Mouse (Mus musculus) hindbrain, embryonic 12.5 days (tissue): ENCODE measurements around the gene Creb3l1. TPM values are rescaled to one million over a fixed set of nuclear protein-coding genes. Genes with fewer than 3 reads are reported as not detected.

Experiments used
- ATAC-seq: fragments of 200-750 bp; cut with Nextera tagmentation; 2 replicates; pipeline ENCODE4 v1.8.0; 2017; ENCODE audit warnings: moderate TSS enrichment; ENCODE audit not compliant: low FRiP score
- H3K27ac ChIP-seq: fragments of 300-500 bp; sonication (generic); 2 replicates; pipeline ENCODE4 v1.5.1; 2016; ENCODE audit warnings: mild to moderate bottlenecking
- H3K27me3 ChIP-seq: fragments of 300-500 bp; sonication (generic); 2 replicates; pipeline ENCODE4 v1.6.1; 2016; ENCODE audit warnings: mild to moderate bottlenecking
- H3K36me3 ChIP-seq: fragments of 300-500 bp; sonication (generic); 2 replicates; pipeline ENCODE4 v1.6.1; 2016; ENCODE audit warnings: mild to moderate bottlenecking
- H3K4me1 ChIP-seq: fragments of 300-500 bp; sonication (generic); 2 replicates; pipeline ENCODE4 v1.6.1; 2016
- H3K4me2 ChIP-seq: fragments of 300-500 bp; sonication (generic); replicated peaks from 2 replicates; pipeline ENCODE4 v1.6.1; 2016; ENCODE audit warnings: mild to moderate bottlenecking
- H3K4me3 ChIP-seq: fragments of 300-500 bp; sonication (generic); 2 replicates; pipeline ENCODE4 v1.5.1; 2016; ENCODE audit warnings: mild to moderate bottlenecking
- H3K9ac ChIP-seq: fragments of 300-500 bp; sonication (generic); 2 replicates; pipeline ENCODE4 v1.6.1; 2016; ENCODE audit warnings: mild to moderate bottlenecking, moderate library complexity
- H3K9me3 ChIP-seq: fragments of 300-500 bp; sonication (generic); replicated peaks from 2 replicates; pipeline ENCODE4 v1.6.1; 2016; ENCODE audit warnings: mild to moderate bottlenecking
- WGBS: fragments of 180-500 bp; shearing (Covaris S2); methylation state at CpG from one replicate; pipeline ENCODE4 v1.1.7; 2016; 5-methylcytosine and 5-hydroxymethylcytosine counted together
- polyA plus RNA-seq: library from polyadenylated mRNA; unstranded; fragments of >200 nt; fragmentation: Nextera tagmentation; extraction: Ambion mirVana; gene quantifications from 2 replicates; pipeline ENCODE4 v1.2.1, GENCODE M21; 2016

Gene Creb3l1
- polyA plus RNA-seq, 1 experiment from 2014 or later, result 2.1 TPM

- no peaks in the 10 kb centered on the region for H3K9me3 ChIP-seq
- peaks cover 10% of the 10 kb centered on the region for H3K27me3 ChIP-seq
- 82% methylated on average over 12 of the region's 12 CpGs for WGBS
- H3K27ac ChIP-seq, result no peak overlapping the region
- no peak overlapping the region for H3K9ac ChIP-seq
- H3K4me2 ChIP-seq, result no peak overlapping the region
- no peak overlapping the region for H3K4me3 ChIP-seq
- peaks cover 27% of the 10 kb centered on the region for H3K4me1 ChIP-seq
- H3K36me3 ChIP-seq, result no peaks in the 10 kb centered on the region
- no peak for ATAC-seq
These were observed 12.6 kb downstream of the Creb3l1 start for GRCm38 (mm10) chr2:92011424-92012353.

- peaks cover 29% of the 10 kb centered on the region for H3K4me1 ChIP-seq
- peaks cover 14% of the 10 kb centered on the region for H3K27me3 ChIP-seq
- H3K9ac ChIP-seq, result peak overlapping the region; percentile 71
- peak; percentile 48 for ATAC-seq
- H3K4me3 ChIP-seq, result peak overlapping the region; percentile 55
- H3K36me3 ChIP-seq, result no peaks in the 10 kb centered on the region
- WGBS, result 3% methylated on average over 20 of the region's 20 CpGs
- H3K4me2 ChIP-seq, result peak overlapping the region; percentile 92
- peak overlapping the region; percentile 66; the same call in 1 of the 2 replicates for H3K27ac ChIP-seq
- H3K9me3 ChIP-seq, result no peaks in the 10 kb centered on the region
These were observed 15.5 kb downstream of the Creb3l1 start for GRCm38 (mm10) chr2:92008623-92009404.

GRCm38 (mm10) chr2:92007933-92008622 lies 16.2 kb downstream of the Creb3l1 start:
- peaks cover 27% of the 10 kb centered on the region for H3K4me1 ChIP-seq
- ATAC-seq, result peak; percentile 98
- H3K4me2 ChIP-seq, result peak overlapping the region; percentile 92
- H3K27ac ChIP-seq, result peak overlapping the region; percentile 75
- H3K4me3 ChIP-seq, result peak overlapping the region; percentile 55
- H3K9me3 ChIP-seq, result no peaks in the 10 kb centered on the region
- WGBS, result 0% methylated on average over 31 of the region's 34 CpGs
- peak overlapping the region; percentile 71 for H3K9ac ChIP-seq
- H3K27me3 ChIP-seq, result peaks cover 14% of the 10 kb centered on the region
- H3K36me3 ChIP-seq, result no peaks in the 10 kb centered on the region

- under 1% methylated on average over 28 of the region's 28 CpGs for WGBS
These were observed 17.1 kb downstream of the Creb3l1 start for GRCm38 (mm10) chr2:92006983-92007921.

GRCm38 (mm10) chr2:92006491-92006890 lies 17.8 kb downstream of the Creb3l1 start:
- Histone ChIP-seq H3K4me1 (peaks cover 22% of the 10 kb centered on the region), H3K9ac (no peak overlapping the region), H3K9me3 (no peaks in the 10 kb centered on the region), H3K4me2 (peak overlapping the region; percentile 92), H3K36me3 (no peaks in the 10 kb centered on the region), H3K4me3 (no peak overlapping the region), H3K27ac (no peak overlapping the region), H3K27me3 (peaks cover 14% of the 10 kb centered on the region)
- no peak for ATAC-seq
- 52% methylated on average over 6 of the region's 6 CpGs for WGBS

More at GRCm38 (mm10) chr2:92006983-92007921, 17.1 kb downstream of the Creb3l1 start:
- Histone ChIP-seq H3K27ac (peak overlapping the region; percentile 75; the same call in 1 of the 2 replicates), H3K36me3 (no peaks in the 10 kb centered on the region), H3K4me2 (peak overlapping the region; percentile 92), H3K9ac (peak overlapping the region; percentile 71), H3K4me1 (peaks cover 22% of the 10 kb centered on the region), H3K4me3 (peak overlapping the region; percentile 55), H3K27me3 (peaks cover 14% of the 10 kb centered on the region), H3K9me3 (no peaks in the 10 kb centered on the region)
- ATAC-seq, result 0 out of 2 replicates have a peak, but pooled peaks have one; percentile 7

- no peaks in the 10 kb centered on the region for H3K9me3 ChIP-seq
These were observed 19.7 kb downstream of the Creb3l1 start for GRCm38 (mm10) chr2:92004617-92005016.

GRCm38 (mm10) chr2:91997905-91998608 lies 26.2 kb downstream of the Creb3l1 start:
- Histone ChIP-seq H3K27me3 (no peaks in the 10 kb centered on the region), H3K4me1 (peaks cover 6% of the 10 kb centered on the region; the same call in 1 of the 2 replicates), H3K36me3 (no peaks in the 10 kb centered on the region), H3K4me3 (no peak overlapping the region), H3K27ac (no peak overlapping the region), H3K4me2 (no peak overlapping the region), H3K9me3 (no peaks in the 10 kb centered on the region), H3K9ac (no peak overlapping the region)
- WGBS, result 81% methylated on average over 16 of the region's 16 CpGs
- no peak for ATAC-seq

More at GRCm38 (mm10) chr2:92004617-92005016, 19.7 kb downstream of the Creb3l1 start:
- Histone ChIP-seq H3K9ac (no peak overlapping the region), H3K27me3 (peaks cover 9% of the 10 kb centered on the region), H3K4me3 (no peak overlapping the region), H3K4me1 (peaks cover 22% of the 10 kb centered on the region), H3K36me3 (no peaks in the 10 kb centered on the region), H3K27ac (no peak overlapping the region), H3K4me2 (no peak overlapping the region)
- ATAC-seq, result no peak
- 76% methylated on average over 7 of the region's 7 CpGs for WGBS

- H3K27me3 ChIP-seq, result no peaks in the 10 kb centered on the region; the same call in 1 of the 2 replicates
- no peak overlapping the region for H3K27ac ChIP-seq
- no peaks in the 10 kb centered on the region for H3K36me3 ChIP-seq
- no peaks in the 10 kb centered on the region for H3K9me3 ChIP-seq
- H3K4me1 ChIP-seq, result peaks cover 6% of the 10 kb centered on the region; the same call in 1 of the 2 replicates
- ATAC-seq, result no peak
- no peak overlapping the region for H3K9ac ChIP-seq
- no peak overlapping the region for H3K4me2 ChIP-seq
- no peak overlapping the region for H3K4me3 ChIP-seq
- WGBS, result 87% methylated on average over 5 of the region's 5 CpGs
These were observed 28.3 kb downstream of the Creb3l1 start for GRCm38 (mm10) chr2:91996006-91996405.

- Histone ChIP-seq H3K4me2 (no peak overlapping the region), H3K9me3 (no peaks in the 10 kb centered on the region), H3K27ac (no peak overlapping the region), H3K36me3 (no peaks in the 10 kb centered on the region), H3K4me3 (no peak overlapping the region), H3K27me3 (no peaks in the 10 kb centered on the region; the same call in 1 of the 2 replicates), H3K4me1 (peaks cover 6% of the 10 kb centered on the region; the same call in 1 of the 2 replicates), H3K9ac (no peak overlapping the region)
- peak; percentile 8; the same call in 1 of the 2 replicates for ATAC-seq
- WGBS, result 57% methylated on average over 3 of the region's 3 CpGs
These were observed 30.9 kb downstream of the Creb3l1 start for GRCm38 (mm10) chr2:91993409-91993808.

- Histone ChIP-seq H3K27me3 (peaks cover 11% of the 10 kb centered on the region; the same call in 1 of the 2 replicates), H3K36me3 (no peaks in the 10 kb centered on the region), H3K4me1 (peaks cover 15% of the 10 kb centered on the region), H3K9ac (no peak overlapping the region), H3K4me3 (no peak overlapping the region), H3K9me3 (no peaks in the 10 kb centered on the region), H3K4me2 (no peak overlapping the region), H3K27ac (no peak overlapping the region)
- no peak for ATAC-seq
These were observed 34.6 kb downstream of the Creb3l1 start for GRCm38 (mm10) chr2:91989750-91990149.
